Mouse (Mus musculus): ENCODE data around the gene Insm1. TPM values are rescaled to one million over a fixed set of nuclear protein-coding genes. Genes with fewer than 3 reads are reported as not detected.
A peak's percentile ranks its signal among the peaks of the same experiment; 100 is the strongest.

The Insm1 gene
- polyA plus RNA-seq, 1 experiment from 2014 or later = 0.05 TPM

GRCm38 (mm10) chr2:146231485-146231884, 9.8 kb downstream of the Insm1 start:
- no peaks in the 10 kb centered on the region for H3K36me3 ChIP-seq
- 86% methylated on average over 2 of the region's 2 CpGs for WGBS
- H3K27ac ChIP-seq = no peak overlapping the region
- H3K4me3 ChIP-seq = no peak overlapping the region
- H3K27me3 ChIP-seq (ENCODE audit: insufficient read depth, poor library complexity, severe bottlenecking) = peaks cover 28% of the 10 kb centered on the region
- H3K4me1 ChIP-seq = no peaks in the 10 kb centered on the region
- DNase-seq (ENCODE audit: low spot score) = no peak
- no peaks in the 10 kb centered on the region for H3K9me3 ChIP-seq

- H3K27ac ChIP-seq = no peak overlapping the region
- no peak overlapping the region for H3K4me3 ChIP-seq
- no peak for DNase-seq (ENCODE audit: low spot score)
- no peaks in the 10 kb centered on the region for H3K4me1 ChIP-seq
- H3K9me3 ChIP-seq = no peaks in the 10 kb centered on the region
- peaks cover 6% of the 10 kb centered on the region; the same call in 1 of the 2 replicates for H3K36me3 ChIP-seq
- 86% methylated on average over 4 of the region's 4 CpGs for WGBS
- no peaks in the 10 kb centered on the region for H3K27me3 ChIP-seq (ENCODE audit: insufficient read depth, poor library complexity, severe bottlenecking)
These were observed 17.6 kb downstream of the Insm1 start for GRCm38 (mm10) chr2:146239196-146239747.

- Histone ChIP-seq H3K27ac (no peak overlapping the region), H3K4me1 (peaks cover 37% of the 10 kb centered on the region), H3K4me3 (no peak overlapping the region), H3K9me3 (no peaks in the 10 kb centered on the region), H3K27me3 (ENCODE audit: insufficient read depth, poor library complexity, severe bottlenecking) (no peaks in the 10 kb centered on the region), H3K36me3 (peaks cover 9% of the 10 kb centered on the region; the same call in 1 of the 2 replicates)
- no peak for DNase-seq (ENCODE audit: low spot score)
- WGBS = 91% methylated on average over 2 of the region's 2 CpGs
These were observed 22.3 kb downstream of the Insm1 start for GRCm38 (mm10) chr2:146244049-146244448.

GRCm38 (mm10) chr2:146245401-146245800, 23.7 kb downstream of the Insm1 start:
- Histone ChIP-seq H3K4me3 (no peak overlapping the region), H3K27me3 (ENCODE audit: insufficient read depth, poor library complexity, severe bottlenecking) (no peaks in the 10 kb centered on the region), H3K36me3 (peaks cover 7% of the 10 kb centered on the region; the same call in 1 of the 2 replicates), H3K4me1 (peaks cover 37% of the 10 kb centered on the region), H3K9me3 (no peaks in the 10 kb centered on the region), H3K27ac (peak overlapping the region; percentile 59; the same call in 1 of the 2 replicates)
- 41% methylated on average over 7 of the region's 7 CpGs for WGBS
- no peak for DNase-seq (ENCODE audit: low spot score)

- WGBS = 80% methylated on average over 4 of the region's 4 CpGs
- DNase-seq (ENCODE audit: low spot score) = no peak
- H3K27ac ChIP-seq = no peak overlapping the region
- no peaks in the 10 kb centered on the region for H3K27me3 ChIP-seq (ENCODE audit: insufficient read depth, poor library complexity, severe bottlenecking)
- no peaks in the 10 kb centered on the region for H3K9me3 ChIP-seq
- peaks cover 7% of the 10 kb centered on the region; the same call in 1 of the 2 replicates for H3K36me3 ChIP-seq
- H3K4me3 ChIP-seq = no peak overlapping the region
- peaks cover 37% of the 10 kb centered on the region for H3K4me1 ChIP-seq
These were observed 24.8 kb downstream of the Insm1 start for GRCm38 (mm10) chr2:146246409-146247075.

GRCm38 (mm10) chr2:146247576-146247975, 25.9 kb downstream of the Insm1 start:
- no peaks in the 10 kb centered on the region for H3K9me3 ChIP-seq
- H3K27me3 ChIP-seq (ENCODE audit: insufficient read depth, poor library complexity, severe bottlenecking) = no peaks in the 10 kb centered on the region
- 24% methylated on average over 6 of the region's 6 CpGs for WGBS
- no peak for DNase-seq (ENCODE audit: low spot score)
- H3K27ac ChIP-seq = no peak overlapping the region
- H3K36me3 ChIP-seq = peaks cover 7% of the 10 kb centered on the region; the same call in 1 of the 2 replicates
- peaks cover 37% of the 10 kb centered on the region for H3K4me1 ChIP-seq
- no peak overlapping the region for H3K4me3 ChIP-seq

GRCm38 (mm10) chr2:146249033-146249432, 27.3 kb downstream of the Insm1 start:
- WGBS = 89% methylated on average over 7 of the region's 7 CpGs
- Histone ChIP-seq H3K9me3 (no peaks in the 10 kb centered on the region), H3K27me3 (ENCODE audit: insufficient read depth, poor library complexity, severe bottlenecking) (no peaks in the 10 kb centered on the region), H3K36me3 (peaks cover 5% of the 10 kb centered on the region; the same call in 1 of the 2 replicates), H3K4me3 (no peak overlapping the region), H3K27ac (no peak overlapping the region), H3K4me1 (peaks cover 37% of the 10 kb centered on the region)
- DNase-seq (ENCODE audit: low spot score) = no peak

GRCm38 (mm10) chr2:146250236-146250904, 28.6 kb downstream of the Insm1 start:
- no peaks in the 10 kb centered on the region for H3K36me3 ChIP-seq
- no peak overlapping the region for H3K4me3 ChIP-seq
- no peaks in the 10 kb centered on the region for H3K27me3 ChIP-seq (ENCODE audit: insufficient read depth, poor library complexity, severe bottlenecking)
- WGBS = 82% methylated on average over 6 of the region's 6 CpGs
- H3K9me3 ChIP-seq = no peaks in the 10 kb centered on the region
- H3K4me1 ChIP-seq = peaks cover 30% of the 10 kb centered on the region
- DNase-seq (ENCODE audit: low spot score) = no peak
- no peak overlapping the region for H3K27ac ChIP-seq

GRCm38 (mm10) chr2:146254387-146254786, 32.7 kb downstream of the Insm1 start:
- H3K27me3 ChIP-seq (ENCODE audit: insufficient read depth, poor library complexity, severe bottlenecking) = no peaks in the 10 kb centered on the region
- WGBS = 75% methylated on average over 1 of the region's 1 CpGs
- H3K4me3 ChIP-seq = no peak overlapping the region
- H3K9me3 ChIP-seq = no peaks in the 10 kb centered on the region
- peaks cover 19% of the 10 kb centered on the region for H3K4me1 ChIP-seq
- DNase-seq (ENCODE audit: low spot score) = no peak
- H3K36me3 ChIP-seq = no peaks in the 10 kb centered on the region
- H3K27ac ChIP-seq = no peak overlapping the region

GRCm38 (mm10) chr2:146255636-146256035, 33.9 kb downstream of the Insm1 start:
- H3K4me1 ChIP-seq = peaks cover 23% of the 10 kb centered on the region
- no peak overlapping the region for H3K4me3 ChIP-seq
- no peak for DNase-seq (ENCODE audit: low spot score)
- no peaks in the 10 kb centered on the region for H3K9me3 ChIP-seq
- H3K27ac ChIP-seq = no peak overlapping the region
- no peaks in the 10 kb centered on the region for H3K27me3 ChIP-seq (ENCODE audit: insufficient read depth, poor library complexity, severe bottlenecking)
- no peaks in the 10 kb centered on the region for H3K36me3 ChIP-seq

- H3K9me3 ChIP-seq = no peaks in the 10 kb centered on the region
- DNase-seq (ENCODE audit: low spot score) = no peak
- no peaks in the 10 kb centered on the region for H3K36me3 ChIP-seq
- no peak overlapping the region for H3K27ac ChIP-seq
- H3K4me1 ChIP-seq = peaks cover 23% of the 10 kb centered on the region
- no peaks in the 10 kb centered on the region for H3K27me3 ChIP-seq (ENCODE audit: insufficient read depth, poor library complexity, severe bottlenecking)
- WGBS = 59% methylated on average over 3 of the region's 3 CpGs
- H3K4me3 ChIP-seq = no peak overlapping the region
These were observed 34.7 kb downstream of the Insm1 start for GRCm38 (mm10) chr2:146256321-146256875.

GRCm38 (mm10) chr2:146257037-146257436, 35.3 kb downstream of the Insm1 start:
- WGBS = 47% methylated on average over 3 of the region's 3 CpGs
- no peaks in the 10 kb centered on the region for H3K9me3 ChIP-seq
- no peak overlapping the region for H3K4me3 ChIP-seq
- no peak overlapping the region for H3K27ac ChIP-seq
- no peaks in the 10 kb centered on the region for H3K36me3 ChIP-seq
- no peak for DNase-seq (ENCODE audit: low spot score)
- peaks cover 24% of the 10 kb centered on the region for H3K4me1 ChIP-seq
- no peaks in the 10 kb centered on the region for H3K27me3 ChIP-seq (ENCODE audit: insufficient read depth, poor library complexity, severe bottlenecking)

- Histone ChIP-seq H3K27ac (no peak overlapping the region), H3K27me3 (ENCODE audit: insufficient read depth, poor library complexity, severe bottlenecking) (no peaks in the 10 kb centered on the region), H3K4me3 (no peak overlapping the region), H3K36me3 (no peaks in the 10 kb centered on the region), H3K4me1 (peaks cover 27% of the 10 kb centered on the region), H3K9me3 (no peaks in the 10 kb centered on the region)
- 79% methylated on average over 3 of the region's 3 CpGs for WGBS
- DNase-seq (ENCODE audit: low spot score) = no peak
These were observed 35.9 kb downstream of the Insm1 start for GRCm38 (mm10) chr2:146257609-146258008.

Data from heart, embryonic 10.5 days (tissue).